Mouse (Mus musculus): Measurements from ENCODE around the gene Tbkbp1. TPM values are rescaled to one million over a fixed set of nuclear protein-coding genes. Genes with fewer than 3 reads are reported as not detected.

The Tbkbp1 gene
- polyA plus RNA-seq, 1 experiment from 2014 or later: 3.6 TPM

DNA sequence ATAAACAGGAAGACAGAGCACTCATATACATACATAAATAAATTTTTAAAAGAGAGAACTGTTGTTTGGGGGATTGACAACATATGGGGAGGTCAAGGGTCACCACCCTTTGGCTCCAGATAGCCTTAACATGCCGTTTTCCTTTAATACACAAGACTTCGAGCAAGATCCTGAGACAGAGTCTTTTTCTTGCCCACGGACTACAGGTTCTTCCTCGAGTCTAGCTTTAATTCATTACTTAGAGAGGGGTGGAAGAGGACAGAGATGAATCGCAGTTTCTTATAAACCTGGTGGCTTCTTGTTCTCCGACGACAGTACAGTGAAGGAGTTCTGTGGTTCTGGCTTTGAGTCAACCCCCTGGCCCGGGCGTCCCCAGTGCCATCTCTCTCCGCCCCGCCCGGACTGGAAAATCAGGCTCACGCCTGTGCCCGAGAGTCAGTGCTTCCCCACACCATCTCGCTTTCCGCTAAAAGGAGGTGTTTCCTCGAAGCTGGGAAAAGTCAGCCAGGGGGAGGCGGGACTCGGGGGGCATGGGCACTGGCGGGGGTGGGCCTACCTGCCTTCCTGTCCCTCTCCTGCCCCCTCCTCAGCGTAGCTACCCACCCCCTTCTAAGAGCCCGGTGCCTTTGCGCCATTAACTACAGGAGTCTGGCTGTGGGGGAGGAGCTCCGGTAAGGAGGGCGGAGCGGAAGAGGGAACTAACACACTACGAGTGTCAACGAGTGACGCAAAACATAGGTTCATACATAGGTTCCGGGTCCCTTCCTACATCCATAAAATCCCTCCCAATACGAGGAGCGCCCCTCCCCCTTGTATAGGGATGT lies 24.4 kb downstream of the Tbkbp1 start:
- 4% methylated on average over 32 of the region's 32 CpGs for WGBS
- DNase-seq (ENCODE audit: low spot score, missing footprints) (peak; percentile 89), ATAC-seq (ENCODE audit: low FRiP score) (peak; percentile 54)
- Histone ChIP-seq H3K4me3 (ENCODE audit: low read depth, low read length) (peak overlapping the region; percentile 36), H3K27me3 (ENCODE audit: control insufficient read depth, insufficient read depth, low read length) (peaks cover 5% of the 10 kb centered on the region), H3K36me3 (ENCODE audit: control insufficient read depth, insufficient read depth, low read length) (no peaks in the 10 kb centered on the region), H3K9me3 (ENCODE audit: control insufficient read depth, low read length) (no peaks in the 10 kb centered on the region), H3K4me1 (ENCODE audit: control insufficient read depth, insufficient read depth, low read length) (peaks cover 6% of the 10 kb centered on the region; the same call in 1 of the 2 replicates), H3K9ac (ENCODE audit: low read length) (peak overlapping the region; percentile 55), H3K4me2 (peak overlapping the region; percentile 62), H3K27ac (ENCODE audit: low read depth, low read length) (no peak overlapping the region)

GRCm38 (mm10) chr11:97124266-97125036 lies 26.8 kb downstream of the Tbkbp1 start:
- 62% methylated on average over 10 of the region's 10 CpGs for WGBS
- peaks cover 5% of the 10 kb centered on the region for H3K27me3 ChIP-seq (ENCODE audit: control insufficient read depth, insufficient read depth, low read length)

GRCm38 (mm10) chr11:97123282-97123890 lies 27.9 kb downstream of the Tbkbp1 start:
- ATAC-seq (ENCODE audit: low FRiP score) (no peak), DNase-seq (ENCODE audit: low spot score, missing footprints) (no peak)
- no peak overlapping the region for H3K27ac ChIP-seq (ENCODE audit: low read depth, low read length)
- no peak overlapping the region for H3K4me3 ChIP-seq (ENCODE audit: low read depth, low read length)
- no peaks in the 10 kb centered on the region for H3K9me3 ChIP-seq (ENCODE audit: control insufficient read depth, low read length)
- no peak overlapping the region for H3K4me2 ChIP-seq
- peaks cover 5% of the 10 kb centered on the region for H3K27me3 ChIP-seq (ENCODE audit: control insufficient read depth, insufficient read depth, low read length)
- WGBS: 30% methylated on average over 11 of the region's 11 CpGs
- no peak overlapping the region for H3K9ac ChIP-seq (ENCODE audit: low read length)
- peaks cover 6% of the 10 kb centered on the region; the same call in 1 of the 2 replicates for H3K4me1 ChIP-seq (ENCODE audit: control insufficient read depth, insufficient read depth, low read length)
- H3K36me3 ChIP-seq (ENCODE audit: control insufficient read depth, insufficient read depth, low read length): no peaks in the 10 kb centered on the region

More at GRCm38 (mm10) chr11:97124266-97125036, 26.8 kb downstream of the Tbkbp1 start:
- ATAC-seq (ENCODE audit: low FRiP score) (no peak), DNase-seq (ENCODE audit: low spot score, missing footprints) (no peak)
- peaks cover 6% of the 10 kb centered on the region; the same call in 1 of the 2 replicates for H3K4me1 ChIP-seq (ENCODE audit: control insufficient read depth, insufficient read depth, low read length)
- H3K27ac ChIP-seq (ENCODE audit: low read depth, low read length): no peak overlapping the region
- no peaks in the 10 kb centered on the region for H3K9me3 ChIP-seq (ENCODE audit: control insufficient read depth, low read length)
- H3K9ac ChIP-seq (ENCODE audit: low read length): no peak overlapping the region
- H3K4me3 ChIP-seq (ENCODE audit: low read depth, low read length): no peak overlapping the region
- no peaks in the 10 kb centered on the region for H3K36me3 ChIP-seq (ENCODE audit: control insufficient read depth, insufficient read depth, low read length)
- no peak overlapping the region for H3K4me2 ChIP-seq

GRCm38 (mm10) chr11:97120641-97121040 lies 30.7 kb downstream of the Tbkbp1 start:
- no peaks in the 10 kb centered on the region for H3K9me3 ChIP-seq (ENCODE audit: control insufficient read depth, low read length)
- H3K4me1 ChIP-seq (ENCODE audit: control insufficient read depth, insufficient read depth, low read length): peaks cover 3% of the 10 kb centered on the region; the same call in 1 of the 2 replicates
- no peak for DNase-seq (ENCODE audit: low spot score, missing footprints)
- no peak overlapping the region for H3K4me3 ChIP-seq (ENCODE audit: low read depth, low read length)
- no peak overlapping the region for H3K4me2 ChIP-seq
- no peak overlapping the region for H3K27ac ChIP-seq (ENCODE audit: low read depth, low read length)
- no peaks in the 10 kb centered on the region for H3K36me3 ChIP-seq (ENCODE audit: control insufficient read depth, insufficient read depth, low read length)
- no peak for ATAC-seq (ENCODE audit: low FRiP score)
- WGBS: 60% methylated on average over 3 of the region's 3 CpGs
- peaks cover 8% of the 10 kb centered on the region for H3K27me3 ChIP-seq (ENCODE audit: control insufficient read depth, insufficient read depth, low read length)
- no peak overlapping the region for H3K9ac ChIP-seq (ENCODE audit: low read length)

GRCm38 (mm10) chr11:97120221-97120620 lies 31.1 kb downstream of the Tbkbp1 start:
- H3K36me3 ChIP-seq (ENCODE audit: control insufficient read depth, insufficient read depth, low read length): no peaks in the 10 kb centered on the region
- no peak overlapping the region for H3K27ac ChIP-seq (ENCODE audit: low read depth, low read length)

GRCm38 (mm10) chr11:97115797-97116196 lies 35.5 kb downstream of the Tbkbp1 start:
- H3K4me1 ChIP-seq (ENCODE audit: control insufficient read depth, insufficient read depth, low read length): peaks cover 14% of the 10 kb centered on the region
- peaks cover 38% of the 10 kb centered on the region for H3K27me3 ChIP-seq (ENCODE audit: control insufficient read depth, insufficient read depth, low read length)
- no peak overlapping the region for H3K27ac ChIP-seq (ENCODE audit: low read depth, low read length)
- WGBS: 9% methylated on average over 11 of the region's 11 CpGs
- DNase-seq (ENCODE audit: low spot score, missing footprints) (no peak), ATAC-seq (ENCODE audit: low FRiP score) (no peak)
- no peak overlapping the region for H3K4me3 ChIP-seq (ENCODE audit: low read depth, low read length)
- H3K4me2 ChIP-seq: no peak overlapping the region
- no peaks in the 10 kb centered on the region for H3K9me3 ChIP-seq (ENCODE audit: control insufficient read depth, low read length)
- no peaks in the 10 kb centered on the region for H3K36me3 ChIP-seq (ENCODE audit: control insufficient read depth, insufficient read depth, low read length)
- H3K9ac ChIP-seq (ENCODE audit: low read length): no peak overlapping the region

More at GRCm38 (mm10) chr11:97120221-97120620, 31.1 kb downstream of the Tbkbp1 start:
- no peaks in the 10 kb centered on the region for H3K9me3 ChIP-seq (ENCODE audit: control insufficient read depth, low read length)
- 52% methylated on average over 10 of the region's 10 CpGs for WGBS
- peaks cover 5% of the 10 kb centered on the region for H3K4me1 ChIP-seq (ENCODE audit: control insufficient read depth, insufficient read depth, low read length)
- no peak overlapping the region for H3K4me2 ChIP-seq
- H3K4me3 ChIP-seq (ENCODE audit: low read depth, low read length): no peak overlapping the region
- H3K9ac ChIP-seq (ENCODE audit: low read length): no peak overlapping the region
- H3K27me3 ChIP-seq (ENCODE audit: control insufficient read depth, insufficient read depth, low read length): peaks cover 12% of the 10 kb centered on the region
- no peak for ATAC-seq (ENCODE audit: low FRiP score)
- DNase-seq (ENCODE audit: low spot score, missing footprints): no peak

- DNase-seq (ENCODE audit: low spot score, missing footprints) (peak; percentile 94), ATAC-seq (ENCODE audit: low FRiP score) (no peak)
- no peaks in the 10 kb centered on the region for H3K36me3 ChIP-seq (ENCODE audit: control insufficient read depth, insufficient read depth, low read length)
- peak within 1 kb of the TSS; percentile 61 for H3K4me2 ChIP-seq
- H3K9me3 ChIP-seq (ENCODE audit: control insufficient read depth, low read length): no peaks in the 10 kb centered on the region
- under 1% methylated on average over 85 of the region's 87 CpGs for WGBS
- no peak within 1 kb of the TSS for H3K27ac ChIP-seq (ENCODE audit: low read depth, low read length)
- H3K4me1 ChIP-seq (ENCODE audit: control insufficient read depth, insufficient read depth, low read length): peaks cover 14% of the 10 kb centered on the region
- H3K4me3 ChIP-seq (ENCODE audit: low read depth, low read length): peak within 1 kb of the TSS; percentile 35
- H3K9ac ChIP-seq (ENCODE audit: low read length): peak within 1 kb of the TSS; percentile 38; the same call in 1 of the 2 replicates
- peaks cover 38% of the 10 kb centered on the region for H3K27me3 ChIP-seq (ENCODE audit: control insufficient read depth, insufficient read depth, low read length)
These were observed 36.4 kb downstream of the Tbkbp1 start, which contains the start of gene Tbx21 for GRCm38 (mm10) chr11:97114671-97115601. Gene Tbx21, minus strand, starts transcription at chr11:97115331.

- Histone ChIP-seq H3K4me3 (ENCODE audit: low read depth, low read length) (no peak overlapping the region), H3K36me3 (ENCODE audit: control insufficient read depth, insufficient read depth, low read length) (no peaks in the 10 kb centered on the region), H3K27me3 (ENCODE audit: control insufficient read depth, insufficient read depth, low read length) (peaks cover 38% of the 10 kb centered on the region), H3K9ac (ENCODE audit: low read length) (no peak overlapping the region), H3K27ac (ENCODE audit: low read depth, low read length) (no peak overlapping the region), H3K9me3 (ENCODE audit: control insufficient read depth, low read length) (no peaks in the 10 kb centered on the region), H3K4me2 (no peak overlapping the region), H3K4me1 (ENCODE audit: control insufficient read depth, insufficient read depth, low read length) (peaks cover 14% of the 10 kb centered on the region)
- 78% methylated on average over 9 of the region's 9 CpGs for WGBS
- DNase-seq (ENCODE audit: low spot score, missing footprints) (no peak), ATAC-seq (ENCODE audit: low FRiP score) (no peak)
These were observed 38.7 kb downstream of the Tbkbp1 start for GRCm38 (mm10) chr11:97112519-97113125.

All from midbrain, embryonic 11.5 days (tissue).